In genomic region chr15:85141290-85141689, GRCm38 (mm10) we compare ENCODE assay signal across 23 mouse cellular contexts. TPM values are rescaled to one million over a fixed set of nuclear protein-coding genes. Genes with fewer than 3 reads are reported as not detected.
"Had no signal": no experiment of that assay in that cellular context is flagged by ENCODE, and none has a peak within 500 bp of the region (broad histone marks: within the 10 kb centered on the region; RNA-seq: fewer than 3 reads in every experiment).

No protein-coding gene starts in this region.

- H3K9me3 ChIP-seq: lung, embryonic 15.5 days; midbrain, embryonic 12.5 days; neural tube, embryonic 12.5 days; stomach, embryonic 15.5 days had no signal

- H3K27me3 ChIP-seq: lung, embryonic 15.5 days; midbrain, embryonic 12.5 days; neural tube, embryonic 12.5 days; stomach, embryonic 15.5 days had no signal

- DNase-seq: lung, adult 2 months; lung, postnatal 14 days; lung, postnatal 36 days; midbrain, embryonic 14.5 days; right cerebral cortex, postnatal 14 days; thymus, adult 2 months; thymus, postnatal 25 days; thymus, postnatal 4 days had no signal

- H3K4me1 ChIP-seq: lung, embryonic 15.5 days; midbrain, embryonic 12.5 days; neural tube, embryonic 12.5 days; stomach, embryonic 15.5 days had no signal

- ATAC-seq: lung, postnatal 0 days; midbrain, embryonic 16.5 days had no signal

- H3K36me3 ChIP-seq: lung, embryonic 15.5 days; midbrain, embryonic 12.5 days; neural tube, embryonic 12.5 days; stomach, embryonic 15.5 days had no signal

- H3K27ac ChIP-seq: liver, embryonic 14.5 days; lung, embryonic 15.5 days; macrophage; midbrain, embryonic 12.5 days; neural tube, embryonic 12.5 days; stomach, embryonic 15.5 days; stomach, postnatal 0 days had no signal

- H3K9ac ChIP-seq: liver, embryonic 14.5 days; lung, embryonic 15.5 days; midbrain, embryonic 12.5 days; neural tube, embryonic 12.5 days; stomach, embryonic 15.5 days had no signal

- H3K4me2 ChIP-seq: liver, embryonic 11.5 days; lung, embryonic 15.5 days; midbrain, embryonic 12.5 days; neural tube, embryonic 12.5 days; stomach, embryonic 15.5 days had no signal

- H3K4me3 ChIP-seq: lung, embryonic 15.5 days; megakaryocyte, embryonic 14.5 days; midbrain, embryonic 12.5 days; neural tube, embryonic 12.5 days; stomach, embryonic 15.5 days had no signal

RNA-seq across cellular contexts. Expression of gene Ribc2, which starts 9.4 kb away (rescaled TPM):
- total RNA-seq: megakaryocyte progenitor cell, adult 5-6 weeks; monocyte, adult 5-6 weeks; neutrophil, adult 5-6 weeks had no signal
- polyA plus RNA-seq: liver, embryonic 14.5 days; liver, embryonic 16.5 days; macrophage; stomach, postnatal 0 days had no signal

RNA-seq across cellular contexts. Expression of gene Smc1b, which starts 9.5 kb away (rescaled TPM):
- total RNA-seq: megakaryocyte progenitor cell, adult 5-6 weeks; monocyte, adult 5-6 weeks; neutrophil, adult 5-6 weeks had no signal
- polyA plus RNA-seq: lung, adult 2 months; lung, postnatal 0 days; macrophage had no signal
